Mouse (Mus musculus) bone marrow, adult 2 months (tissue): ENCODE data around the gene Cpm. TPM values are rescaled to one million over a fixed set of nuclear protein-coding genes. Genes with fewer than 3 reads are reported as not detected.

Experiments used
- H3K27ac ChIP-seq: fragments of 200-500 bp; 2 replicates; pipeline ENCODE4 v1.5.1; 2012; ENCODE audit warnings: low read depth, mild to moderate bottlenecking, control low read depth, inconsistent platforms, low read length; ENCODE audit not compliant: control insufficient read depth, poor library complexity, insufficient read depth
- H3K4me1 ChIP-seq: fragments of 200-500 bp; 2 replicates; pipeline ENCODE4 v1.6.1; 2011; ENCODE audit warnings: low read length; ENCODE audit not compliant: control insufficient read depth, insufficient read depth
- H3K4me3 ChIP-seq: fragments of 200-500 bp; replicated peaks from 2 replicates; pipeline ENCODE3; 2011; ENCODE audit warnings: mild to moderate bottlenecking, low read depth, low read length, control low read depth; ENCODE audit not compliant: control insufficient read depth
- CTCF ChIP-seq: fragments of 200-500 bp; IDR thresholded peaks from 2 replicates; pipeline ENCODE4 v1.5.1; 2011; ENCODE audit warnings: low read length, control low read depth; ENCODE audit not compliant: control insufficient read depth, insufficient read depth
- POLR2A ChIP-seq: fragments of 200-500 bp; IDR thresholded peaks from 2 replicates; pipeline ENCODE4 v1.6.1; 2011; ENCODE audit warnings: low read depth, mild to moderate bottlenecking, control low read depth, low read length, borderline replicate concordance; ENCODE audit not compliant: control insufficient read depth
- WGBS: fragments of 180-500 bp; shearing (Covaris S2); methylation state at CpG from one replicate; pipeline ENCODE4 v1.1.7; 2018; 5-methylcytosine and 5-hydroxymethylcytosine counted together
- polyA plus RNA-seq: library from polyadenylated mRNA; stranded (reverse); fragments of >200 nt; gene quantifications from 2 replicates; pipeline ENCODE4 v1.2.4, GENCODE M21; 2011; ENCODE audit warnings: low replicate concordance; ENCODE audit not compliant: missing spikeins, insufficient read depth, insufficient read length

The Cpm gene
- polyA plus RNA-seq, 1 experiment: 11.6 TPM

DNA sequence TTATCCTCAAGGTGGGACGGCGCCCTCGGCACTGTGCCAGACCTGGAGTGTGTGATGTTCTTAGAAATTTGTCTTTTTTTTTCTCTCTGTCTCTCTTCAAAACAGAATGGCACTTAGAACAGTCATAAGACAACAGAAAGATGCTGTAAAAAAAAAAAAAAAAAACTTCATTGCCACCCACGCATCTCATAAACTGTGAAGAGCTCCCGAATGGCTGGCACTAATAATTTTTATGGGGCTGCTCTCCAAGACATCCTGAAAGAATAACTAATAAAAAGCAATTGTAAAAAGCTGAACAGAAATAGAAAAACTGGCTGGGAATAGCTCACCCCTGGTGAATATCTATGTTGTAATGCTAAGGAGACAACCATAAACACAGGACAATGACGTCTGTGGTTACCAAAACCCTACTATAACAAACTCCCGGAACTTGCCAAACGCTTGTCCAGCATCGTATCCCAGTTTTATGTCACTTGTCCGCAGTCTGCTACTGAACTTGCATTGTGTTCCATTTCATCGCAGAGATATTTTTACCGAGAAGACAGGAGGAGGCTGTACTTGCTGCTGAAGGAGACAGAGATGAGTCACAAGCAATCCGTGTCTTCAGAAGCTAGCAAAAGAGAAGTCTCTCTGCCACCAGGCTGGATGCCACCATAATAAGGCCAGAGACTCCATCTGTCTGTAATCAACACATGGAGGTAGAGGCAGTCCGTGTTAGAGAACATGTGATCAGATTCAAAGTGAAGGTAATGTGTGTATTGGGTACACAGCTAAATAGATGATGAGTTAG lies 25.3 kb upstream of the Cpm start:
- TF ChIP-seq CTCF: no peak
- no peak for TF ChIP-seq POLR2A
- Histone ChIP-seq H3K4me3 (no peak overlapping the region), H3K4me1 (no peaks in the 10 kb centered on the region), H3K27ac (no peak overlapping the region)
- 84% methylated on average over 14 of the region's 14 CpGs for WGBS

DNA sequence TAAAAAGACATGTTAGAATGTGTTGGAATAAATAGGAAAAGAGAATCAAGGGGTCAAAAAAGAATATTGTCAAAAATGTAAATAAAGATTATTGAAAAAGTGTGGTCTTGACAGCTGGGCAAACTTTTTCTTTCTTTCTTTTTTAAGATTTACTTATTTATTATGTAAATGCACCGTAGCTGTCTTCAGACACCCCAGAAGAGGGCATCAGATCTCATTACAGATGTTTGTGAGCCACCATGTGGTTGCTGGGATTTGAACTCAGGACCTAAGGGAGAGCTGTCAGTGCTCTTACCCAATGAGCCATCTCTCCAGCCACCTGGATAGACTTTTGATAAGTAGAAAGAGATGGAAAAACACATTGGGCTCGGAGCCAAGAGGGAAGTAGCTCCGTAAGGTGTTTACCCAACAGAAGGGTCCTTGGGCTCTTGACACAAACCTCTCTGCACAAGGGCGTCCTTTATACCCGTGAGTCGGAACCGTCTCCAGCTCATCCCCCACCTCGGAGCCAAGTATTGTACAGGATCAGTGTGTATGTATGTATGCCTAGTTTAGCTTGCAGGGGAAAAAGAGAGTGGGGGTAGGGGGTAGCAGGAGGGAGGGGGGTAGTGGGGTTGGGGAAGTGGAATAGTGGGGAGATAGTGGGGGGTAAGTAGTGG lies 24.5 kb upstream of the Cpm start:
- 78% methylated on average over 8 of the region's 8 CpGs for WGBS

DNA sequence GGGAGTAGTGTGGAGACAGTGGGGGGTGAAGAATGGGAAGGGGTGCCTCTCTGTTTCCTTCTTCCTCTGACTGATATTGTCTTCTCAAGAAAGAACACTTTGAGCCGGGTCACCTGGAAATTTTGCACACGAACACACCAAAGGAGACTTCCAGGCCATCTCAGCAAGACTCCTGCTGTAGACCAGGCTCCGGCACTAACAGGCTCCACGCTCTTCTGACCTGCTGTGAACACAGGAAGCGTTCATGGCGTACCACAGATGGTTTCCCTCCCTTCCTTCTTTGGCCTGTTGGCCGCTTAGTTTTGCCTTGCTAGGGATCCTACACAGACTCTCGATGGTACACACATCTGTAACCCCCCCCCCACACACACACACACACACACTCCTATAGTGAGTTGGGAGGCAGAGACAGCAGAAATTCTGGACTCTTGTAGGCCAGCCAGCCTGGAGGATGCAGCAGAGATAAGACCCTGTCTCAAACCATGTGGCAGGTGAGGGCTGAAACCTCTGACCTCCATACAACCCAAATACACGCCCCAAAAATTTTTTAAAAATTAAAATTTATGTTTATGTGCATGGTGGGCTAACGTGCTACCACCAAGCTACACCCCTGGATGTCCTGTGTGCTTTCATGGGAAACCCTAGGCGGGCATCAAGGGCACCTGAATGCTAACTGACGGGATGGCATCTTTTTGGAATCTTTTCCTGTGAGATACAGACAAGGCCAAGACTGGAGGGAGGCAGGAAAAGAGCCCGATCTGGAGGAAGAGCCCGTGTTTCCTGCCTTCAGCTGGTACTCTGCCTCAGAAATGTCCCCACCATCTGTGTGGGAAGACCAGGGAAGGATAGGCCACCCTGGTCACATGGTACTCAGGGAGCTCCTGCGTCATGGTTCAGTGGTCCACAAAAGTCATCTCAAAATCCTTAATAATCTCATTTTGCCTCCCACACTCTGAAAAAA lies 23.7 kb upstream of the Cpm start:
- TF ChIP-seq CTCF (no peak), POLR2A (no peak)
- Histone ChIP-seq H3K4me3 (no peak overlapping the region), H3K27ac (no peak overlapping the region), H3K4me1 (no peaks in the 10 kb centered on the region)
- WGBS: 56% methylated on average over 15 of the region's 15 CpGs

More for the DNA sequence above, 24.5 kb upstream of the Cpm start:
- TF ChIP-seq CTCF (no peak), POLR2A (no peak)
- no peak overlapping the region for H3K27ac ChIP-seq
- no peak overlapping the region for H3K4me3 ChIP-seq
- H3K4me1 ChIP-seq: no peaks in the 10 kb centered on the region

DNA sequence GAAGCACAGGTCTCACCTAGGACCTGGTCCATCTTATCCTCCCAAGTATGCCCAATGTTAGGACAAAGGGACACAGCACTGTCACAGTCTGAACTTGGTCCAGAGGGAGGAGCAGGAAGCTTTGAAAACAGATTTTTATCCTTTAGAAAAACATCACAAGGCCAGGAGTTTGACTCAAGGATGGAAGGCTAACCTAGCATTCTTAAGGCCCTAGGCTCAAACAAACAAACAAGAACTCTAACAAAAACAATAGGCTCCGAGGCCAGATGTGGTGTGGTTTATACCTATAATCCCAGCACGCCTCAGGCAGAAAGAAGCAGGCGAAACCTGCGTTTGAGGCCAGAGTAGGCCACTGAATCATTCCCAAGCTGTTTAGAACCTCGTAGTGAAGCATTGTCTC lies 22.9 kb upstream of the Cpm start:
- 67% methylated on average over 5 of the region's 5 CpGs for WGBS
- H3K4me3 ChIP-seq: no peak overlapping the region
- TF ChIP-seq CTCF: no peak
- no peak overlapping the region for H3K27ac ChIP-seq
- H3K4me1 ChIP-seq: no peaks in the 10 kb centered on the region

DNA sequence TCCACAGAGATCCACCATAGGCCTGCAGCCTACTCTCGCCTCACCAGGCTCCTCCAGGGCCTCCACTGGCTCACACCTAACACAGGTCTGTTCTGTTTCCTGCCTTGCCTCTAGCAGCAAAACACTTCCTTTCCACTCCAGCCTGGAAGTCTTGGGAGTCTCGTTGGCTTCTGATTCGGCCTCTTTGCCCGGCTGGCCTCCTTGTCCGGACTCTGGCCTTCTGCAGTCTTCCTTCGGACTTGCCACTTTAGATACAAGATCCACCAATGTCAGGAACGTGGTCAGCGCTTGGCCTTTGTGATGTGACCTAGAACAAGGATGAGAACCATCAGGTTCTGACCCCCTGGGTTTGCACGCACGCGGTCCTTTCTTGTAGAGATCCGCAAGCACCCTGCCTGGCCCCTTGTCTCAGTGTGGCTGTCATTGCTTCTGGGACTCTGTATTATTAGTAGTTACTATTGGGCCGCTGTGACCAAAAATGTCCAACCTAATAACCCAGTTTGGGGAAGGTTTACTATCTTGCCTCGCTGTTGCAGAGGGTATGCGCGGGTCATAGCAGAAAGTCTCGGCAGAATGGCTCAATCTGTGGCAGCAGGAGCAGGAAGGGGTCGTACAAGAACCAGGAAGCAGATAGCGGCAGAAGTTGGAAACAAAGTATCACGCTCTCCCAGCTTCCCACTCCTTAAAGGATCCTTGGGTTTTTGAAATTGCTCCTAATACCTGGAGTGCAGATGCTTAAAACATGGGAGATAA lies 22.1 kb upstream of the Cpm start:
- Histone ChIP-seq H3K4me1 (no peaks in the 10 kb centered on the region), H3K4me3 (no peak overlapping the region), H3K27ac (no peak overlapping the region)
- 83% methylated on average over 20 of the region's 20 CpGs for WGBS
- TF ChIP-seq CTCF: no peak
- no peak for TF ChIP-seq POLR2A

DNA sequence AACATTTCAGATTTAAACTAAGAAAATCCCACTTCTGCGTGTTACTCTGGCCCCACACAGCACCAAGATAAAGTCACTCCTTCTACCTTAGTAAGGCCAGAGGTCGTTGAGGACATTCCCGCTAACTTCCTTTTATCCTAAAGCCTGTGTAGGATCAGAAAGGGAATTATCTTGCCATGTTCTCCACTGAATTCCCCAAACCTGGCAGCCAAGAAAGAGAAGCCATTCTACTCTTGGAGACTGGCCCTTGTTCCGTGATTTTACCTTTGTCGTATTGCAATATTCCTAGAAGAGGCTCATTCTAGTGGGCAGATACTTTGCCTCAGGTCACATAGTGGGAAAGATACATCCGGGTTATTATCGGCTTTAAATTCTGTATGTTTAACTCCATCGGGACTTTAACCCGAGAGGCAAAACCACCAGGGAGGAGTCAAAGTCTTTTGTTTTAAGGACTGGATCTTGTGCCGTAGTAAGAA lies 21.5 kb upstream of the Cpm start:
- whole genome bisulfite sequencing: 89% methylated on average over 10 of the region's 10 CpGs
- TF ChIP-seq CTCF (no peak), POLR2A (no peak)
- no peak overlapping the region for H3K27ac ChIP-seq
- H3K4me3 ChIP-seq: no peak overlapping the region
- H3K4me1 ChIP-seq: no peaks in the 10 kb centered on the region

DNA sequence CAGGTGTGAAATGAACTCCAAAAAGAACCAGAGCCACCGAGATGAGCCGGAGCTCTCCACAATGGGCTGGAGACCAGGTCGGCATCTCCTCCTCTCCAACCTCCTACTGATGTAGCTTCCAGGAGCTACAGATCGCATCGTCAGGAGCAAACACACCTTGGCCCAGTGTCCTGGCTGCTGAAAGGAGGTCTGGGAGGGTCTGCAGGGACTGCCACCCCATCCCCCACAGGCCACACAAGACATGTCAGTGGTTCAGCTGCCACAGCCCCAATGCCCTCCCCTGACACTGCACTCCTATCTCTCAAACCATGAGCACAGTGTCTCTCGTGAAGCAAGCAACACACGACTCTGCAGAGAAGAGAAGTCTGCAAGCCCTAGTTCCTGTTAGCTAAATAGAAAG lies 20.8 kb upstream of the Cpm start:
- WGBS: 63% methylated on average over 7 of the region's 7 CpGs
- H3K4me3 ChIP-seq: no peak overlapping the region
- no peaks in the 10 kb centered on the region; the same call in 1 of the 2 replicates for H3K4me1 ChIP-seq
- no peak overlapping the region for H3K27ac ChIP-seq
- TF ChIP-seq CTCF (no peak), POLR2A (no peak)

DNA sequence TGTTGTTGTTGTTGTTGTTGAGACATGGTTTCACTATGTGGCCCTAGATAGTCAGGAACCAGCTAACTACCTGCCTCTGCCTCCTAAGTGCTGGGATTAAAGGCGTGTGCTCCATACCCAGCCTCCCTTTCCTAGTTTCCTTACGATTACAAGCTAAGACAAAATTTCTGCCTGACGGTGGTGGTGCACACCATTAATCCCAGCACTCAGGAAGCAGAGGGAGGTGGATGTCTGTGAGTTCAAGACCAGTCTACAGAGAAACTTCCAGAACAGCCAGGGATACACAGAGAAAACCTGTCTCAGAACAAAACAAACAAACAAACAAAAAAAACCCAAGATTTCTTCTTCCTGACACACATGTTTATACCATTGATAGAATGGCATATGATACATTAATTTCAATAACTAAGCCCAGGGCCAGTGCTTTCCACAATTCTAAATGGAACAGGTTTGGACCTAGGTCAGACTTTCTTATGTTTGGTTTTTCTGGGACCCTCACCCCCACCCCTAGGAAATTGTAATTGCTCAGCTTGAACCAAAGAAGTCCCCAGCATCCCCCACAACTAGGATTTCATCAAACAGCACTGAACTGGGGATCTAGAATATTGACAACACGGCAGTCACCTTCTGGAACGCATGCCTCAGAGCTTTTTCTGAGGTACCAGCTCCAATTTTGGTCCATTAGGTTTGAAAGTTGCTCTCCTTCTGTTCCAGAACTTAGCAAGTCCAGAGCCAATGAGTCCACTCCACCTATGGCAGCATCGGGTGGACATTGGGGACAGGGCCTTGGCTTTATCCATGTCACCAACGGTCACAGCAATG lies 20.1 kb upstream of the Cpm start:
- no peak overlapping the region for H3K27ac ChIP-seq
- H3K4me1 ChIP-seq: no peaks in the 10 kb centered on the region; the same call in 1 of the 2 replicates
- WGBS: 78% methylated on average over 7 of the region's 7 CpGs
- TF ChIP-seq POLR2A (no peak), CTCF (no peak)
- no peak overlapping the region for H3K4me3 ChIP-seq
